Mouse (Mus musculus): Measurements from ENCODE around the gene Gabrg3. TPM values are rescaled to one million over a fixed set of nuclear protein-coding genes. Genes with fewer than 3 reads are reported as not detected.

Gene Gabrg3
- polyA plus RNA-seq (2012; rRNA removed), result 0.41 and 1.3 TPM in 2 replicates

GRCm38 (mm10) chr7:57386517-57387340 lies at the start of gene Gabrg3:
TSS of gene Gabrg3 (minus strand) at chr7:57387188.

DNA sequence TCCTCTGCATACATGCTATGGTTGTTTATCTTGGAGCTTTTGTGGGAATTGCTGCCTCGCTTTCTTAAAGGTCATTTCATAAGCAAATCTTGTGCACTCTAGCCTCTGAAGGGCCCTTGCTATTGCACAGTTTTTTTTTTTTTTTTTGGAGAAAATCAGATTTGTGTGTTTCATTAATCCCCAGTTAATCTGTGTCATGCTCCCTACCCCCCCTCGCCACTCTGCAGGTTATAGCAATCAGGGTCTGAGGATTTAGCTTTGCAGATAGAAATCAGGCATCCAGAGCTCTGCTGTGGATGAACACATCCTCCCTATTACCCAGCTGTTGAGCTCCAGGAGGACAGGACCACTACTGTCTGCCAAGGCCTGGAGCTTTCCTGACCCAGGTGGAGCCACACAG lies 32.4 kb upstream of the Gabrg3 start, which contains the start of gene Gabrb3:
Gene Gabrb3, plus strand, starts transcription at position 301 of the 400 bp plus-strand sequence.

Other genes with a start within 250 kb of the Gabrg3 start
- gene Gabrb3, start 32.5 kb upstream of the Gabrg3 start, polyA plus RNA-seq (2012; rRNA removed), result 0.25 and 0.35 TPM in 2 replicates
- gene Gabra5, start 122.9 kb upstream of the Gabrg3 start, polyA plus RNA-seq (2012; rRNA removed), result not detected in 2 replicates

Measured in ovary, adult 2 months (tissue).